Mouse (Mus musculus) heart, adult 10 weeks (tissue): ENCODE measurements around the gene Arl16. TPM values are rescaled to one million over a fixed set of nuclear protein-coding genes. Genes with fewer than 3 reads are reported as not detected.

ENCODE experiments used
- polyA plus RNA-seq: library from polyadenylated mRNA; stranded (reverse); fragments of 350-450 nt; fragmentation: Illumina TruSeq; extraction: RNeasy Lipid Tissue Mini Kit (QIAGEN cat#74804); gene quantifications from one replicate; pipeline ENCODE4 v1.2.3, GENCODE M21; 2014; ENCODE audit warnings: low read depth, low replicate concordance

The Arl16 gene
- polyA plus RNA-seq: 11.3 TPM

GRCm38 (mm10) chr11:120467051-120467735 lies at the start of gene Arl16:
Gene Arl16, minus strand, starts transcription at chr11:120467607.

GRCm38 (mm10) chr11:120491317-120492023 lies 24.1 kb upstream of the Arl16 start, which contains the start of gene Slc25a10:
Gene Slc25a10, plus strand, starts transcription at chr11:120491840.

GRCm38 (mm10) chr11:120484265-120484981 lies 17.0 kb upstream of the Arl16 start, which contains the start of gene Mrpl12:
Gene Mrpl12, plus strand, starts transcription at chr11:120484613.

GRCm38 (mm10) chr11:120457772-120458751 lies 9.3 kb downstream of the Arl16 start, which contains the start of the genes Oxld1 and Ccdc137:
Gene Oxld1, minus strand, starts transcription at chr11:120458068.
Gene Ccdc137, plus strand, starts transcription at chr11:120458115.

GRCm38 (mm10) chr11:120453306-120453705 lies 14.1 kb downstream of the Arl16 start, which contains the start of gene Pde6g:
Gene Pde6g, minus strand, starts transcription at chr11:120453500.

GRCm38 (mm10) chr11:120442344-120442743 lies 25.1 kb downstream of the Arl16 start, which contains the start of gene Tspan10:
Gene Tspan10, plus strand, starts transcription at chr11:120442644.

GRCm38 (mm10) chr11:120437152-120437856 lies 30.1 kb downstream of the Arl16 start, which contains the start of gene Nploc4:
Gene Nploc4, minus strand, starts transcription at chr11:120437708.

Other genes starting within 250 kb of the Arl16 start
- 8.2 TPM for gene Bahcc1, start 234.7 kb downstream of the Arl16 start, polyA plus RNA-seq
- gene Actg1, start 119.1 kb downstream of the Arl16 start, polyA plus RNA-seq: 443 TPM
- gene Fscn2, start 106.1 kb downstream of the Arl16 start, polyA plus RNA-seq: not detected
- 12.4 TPM for gene Faap100, start 88.8 kb downstream of the Arl16 start, polyA plus RNA-seq
- gene Nploc4, start 29.9 kb downstream of the Arl16 start, polyA plus RNA-seq: 46.6 TPM
- gene Tspan10, start 25.0 kb downstream of the Arl16 start, polyA plus RNA-seq: not detected
- gene Pde6g, start 14.1 kb downstream of the Arl16 start, polyA plus RNA-seq: 1.0 TPM
- gene Oxld1, start 9.5 kb downstream of the Arl16 start, polyA plus RNA-seq: 53.5 TPM
- 10.3 TPM for gene Ccdc137, start 9.5 kb downstream of the Arl16 start, polyA plus RNA-seq
- gene Mrpl12, start 17.0 kb upstream of the Arl16 start, polyA plus RNA-seq: 230 TPM
- 12.9 TPM for gene Slc25a10, start 24.2 kb upstream of the Arl16 start, polyA plus RNA-seq
- 0.81 TPM for gene Gcgr, start 63.1 kb upstream of the Arl16 start, polyA plus RNA-seq
- 64.9 TPM for gene Mcrip1, start 82.1 kb upstream of the Arl16 start, polyA plus RNA-seq
- gene Ppp1r27, start 83.5 kb upstream of the Arl16 start, polyA plus RNA-seq: not detected
- gene P4hb, start 105.6 kb upstream of the Arl16 start, polyA plus RNA-seq: 176 TPM
- 159 TPM for gene Arhgdia, start 114.0 kb upstream of the Arl16 start, polyA plus RNA-seq
- gene Alyref, start 130.8 kb upstream of the Arl16 start, polyA plus RNA-seq: 25.3 TPM
- 53.2 TPM for gene Anapc11, start 130.8 kb upstream of the Arl16 start, polyA plus RNA-seq
- gene Npb, start 140.9 kb upstream of the Arl16 start, polyA plus RNA-seq: not detected
- gene Pcyt2, start 150.3 kb upstream of the Arl16 start, polyA plus RNA-seq: 72.2 TPM
- gene Sirt7, start 157.6 kb upstream of the Arl16 start, polyA plus RNA-seq: 16.4 TPM
- gene Mafg, start 166.0 kb upstream of the Arl16 start, polyA plus RNA-seq: 42.4 TPM
- gene Pycr1, start 176.2 kb upstream of the Arl16 start, polyA plus RNA-seq: 2.0 TPM
- 61.7 TPM for gene Myadml2, start 180.6 kb upstream of the Arl16 start, polyA plus RNA-seq
- not detected for gene Notum, start 193.6 kb upstream of the Arl16 start, polyA plus RNA-seq
- 39.2 TPM for gene Aspscr1, start 205.4 kb upstream of the Arl16 start, polyA plus RNA-seq
- 53.4 TPM for gene Cenpx, start 246.1 kb upstream of the Arl16 start, polyA plus RNA-seq
- gene Lrrc45, start 246.3 kb upstream of the Arl16 start, polyA plus RNA-seq: 12.1 TPM